Mouse (Mus musculus) brain, embryonic 18.5 days (tissue): ENCODE data around the gene Nfu1.
"Not testable (repeated sequence)": the region's sequence is repeated elsewhere in the genome, so short reads cannot be mapped to it uniquely, and the experiment has no call there.

ENCODE experiments used
- DNase-seq: peaks from one replicate; pipeline ENCODE4 v3.0.0-alpha.2; 2012; ENCODE audit warnings: low read depth, low spot score

Nfu1 gene

GRCm38 (mm10) chr6:87021791-87022190, 12.8 kb downstream of the Nfu1 start:
- DNase-seq: no peak

GRCm38 (mm10) chr6:87026980-87027379, 17.9 kb downstream of the Nfu1 start:
- no peak for DNase-seq

- DNase-seq: no peak
These were observed 19.8 kb downstream of the Nfu1 start for GRCm38 (mm10) chr6:87028881-87029280.

- DNase-seq: not testable (repeated sequence)
These were observed 22.3 kb downstream of the Nfu1 start for GRCm38 (mm10) chr6:87031310-87031709.

GRCm38 (mm10) chr6:87032401-87032800, 23.4 kb downstream of the Nfu1 start:
- DNase-seq: no peak

GRCm38 (mm10) chr6:87034395-87034794, 25.4 kb downstream of the Nfu1 start:
- no peak for DNase-seq

- DNase-seq: no peak
These were observed 29.0 kb downstream of the Nfu1 start for GRCm38 (mm10) chr6:87037826-87038620.

- DNase-seq: no peak
These were observed 30.1 kb downstream of the Nfu1 start for GRCm38 (mm10) chr6:87039161-87039560.

- DNase-seq: no peak
These were observed 31.9 kb downstream of the Nfu1 start for GRCm38 (mm10) chr6:87040971-87041370.

- DNase-seq: no peak
These were observed 32.4 kb downstream of the Nfu1 start for GRCm38 (mm10) chr6:87041431-87041830.

GRCm38 (mm10) chr6:87042004-87042336, 32.9 kb downstream of the Nfu1 start:
- no peak for DNase-seq

- DNase-seq: peak; percentile 83
These were observed 33.5 kb downstream of the Nfu1 start, which contains the start of gene Gfpt1 for GRCm38 (mm10) chr6:87042337-87043130. Gfpt1 (plus strand) TSS chr6:87042846.

GRCm38 (mm10) chr6:87043131-87043516, 34.1 kb downstream of the Nfu1 start:
- no peak for DNase-seq

GRCm38 (mm10) chr6:87044895-87045294, 35.9 kb downstream of the Nfu1 start:
- DNase-seq: no peak

GRCm38 (mm10) chr6:87045507-87045906, 36.5 kb downstream of the Nfu1 start:
- DNase-seq: no peak

- DNase-seq: not testable (repeated sequence)
These were observed 39.7 kb downstream of the Nfu1 start for GRCm38 (mm10) chr6:87048712-87049111.

- no peak for DNase-seq
These were observed 42.9 kb downstream of the Nfu1 start for GRCm38 (mm10) chr6:87051886-87052425.

GRCm38 (mm10) chr6:87054193-87054592, 45.2 kb downstream of the Nfu1 start:
- DNase-seq: no peak

- no peak for DNase-seq
These were observed 50.7 kb downstream of the Nfu1 start for GRCm38 (mm10) chr6:87059754-87060153.

- no peak for DNase-seq
These were observed 54.5 kb downstream of the Nfu1 start for GRCm38 (mm10) chr6:87063586-87063985.

GRCm38 (mm10) chr6:87068209-87068608, 59.2 kb downstream of the Nfu1 start:
- no peak for DNase-seq

GRCm38 (mm10) chr6:87069195-87069900, 60.3 kb downstream of the Nfu1 start:
- DNase-seq: no peak
